Comparison of ENCODE assay signal across 9 mouse cellular contexts in the genomic region with DNA sequence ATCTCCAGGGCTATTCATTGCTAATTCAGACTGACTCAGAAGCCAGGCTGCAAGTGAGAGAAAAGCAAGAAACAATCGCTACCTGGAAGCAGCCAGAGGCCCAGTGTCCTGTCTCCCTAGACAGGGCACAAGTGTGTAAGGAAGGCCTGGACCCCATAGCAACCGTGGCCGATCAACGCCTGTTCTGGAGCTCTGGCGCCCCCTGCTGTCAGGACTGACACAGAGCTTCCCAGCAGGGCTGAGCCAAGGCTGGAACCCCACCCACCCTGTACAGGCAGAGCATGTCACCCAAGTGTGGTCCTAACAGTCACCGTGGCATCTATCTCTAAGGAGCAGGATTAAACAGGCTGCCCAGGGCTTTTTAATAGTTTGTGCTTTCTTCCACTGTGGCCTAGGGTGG. TPM values are rescaled to one million over a fixed set of nuclear protein-coding genes. Genes with fewer than 3 reads are reported as not detected.
DNase-seq lines count a peak whose midpoint lies in the region; ATAC-seq and TF ChIP-seq lines count a peak whose summit lies in the region.
"Had no signal": no experiment of that assay in that cellular context is flagged by ENCODE, and none has a peak within 500 bp of the region (broad histone marks: within the 10 kb centered on the region; RNA-seq: fewer than 3 reads in every experiment).

No protein-coding gene starts in this region.

- peak; percentile 78 to 95 (median 84) for TF ChIP-seq CTCF in MEL (IDR thresholded peaks at IDR 0.05 in 2 of 3, conservative IDR thresholded peaks at IDR 0.05 in 1 of 3; ENCODE audit: control insufficient read depth in 1 of 3, insufficient read depth in 1 of 3, low read depth in 2 of 3, low read length in 3 of 3, poor library complexity in 1 of 3, severe bottlenecking in 1 of 3)
- peak; percentile 80 for TF ChIP-seq CTCF in forebrain, postnatal 0 days (IDR thresholded peaks at IDR 0.05; ENCODE audit: low read depth)

- DNase-seq in MEL (ENCODE audit: low read depth, low spot score) = peak; percentile 77
- DNase-seq in c-Kit-positive CD71-negative TER-119-negative erythroid progenitor cells, embryonic 14.5 days (ENCODE audit: low read depth) = peak; percentile 72
- DNase-seq in forebrain, postnatal 0 days = peak; percentile 69
- peak; percentile 87 for DNase-seq in hindbrain, embryonic 11.5 days (ENCODE audit: low spot score)
- peak; percentile 78 to 84 for DNase-seq in layer of hippocampus, postnatal 10 days (ENCODE audit: low spot score in 2 of 2)
- DNase-seq in lung, postnatal 25 days (ENCODE audit: low spot score) = peak; percentile 90
- peak; percentile 58 for DNase-seq in right cerebral cortex, postnatal 25 days
- DNase-seq in urinary bladder, postnatal 36 days (ENCODE audit: low spot score in 2 of 2) = peak; percentile 80 to 86

- no peak for TF ChIP-seq EP300 in MEL (IDR thresholded peaks at IDR 0.05; ENCODE audit: low read depth in 1 of 2, low read length in 2 of 2)

- H3K9ac ChIP-seq in MEL (ENCODE audit: control insufficient read depth, low read depth, low read length, poor library complexity, severe bottlenecking) = no peak overlapping the region
- no peak overlapping the region for H3K9ac ChIP-seq in forebrain, postnatal 0 days
- H3K9ac ChIP-seq in hindbrain, embryonic 11.5 days (ENCODE audit: low read depth, low read length) = no peak overlapping the region

- H3K4me1 ChIP-seq in MEL (ENCODE audit: control insufficient read depth in 1 of 2, insufficient read depth in 2 of 2, low read length in 2 of 2) = no peaks in the 10 kb centered on the region
- no peaks in the 10 kb centered on the region for H3K4me1 ChIP-seq in forebrain, postnatal 0 days (ENCODE audit: insufficient read depth)
- no peaks in the 10 kb centered on the region for H3K4me1 ChIP-seq in hindbrain, embryonic 11.5 days (replicated peaks; ENCODE audit: control insufficient read depth, insufficient read depth, low read length)

- no peak for TF ChIP-seq POLR2A in MEL (IDR thresholded peaks at IDR 0.05; ENCODE audit: control insufficient read depth in 1 of 2, insufficient read depth in 1 of 2, low read depth in 1 of 2, low read length in 2 of 2, poor library complexity in 1 of 2)

- H3K79me2 ChIP-seq in MEL (ENCODE audit: control insufficient read depth, insufficient read depth, low read length, poor library complexity) = no peaks in the 10 kb centered on the region

- no peaks in the 10 kb centered on the region for H3K27me3 ChIP-seq in MEL (ENCODE audit: control insufficient read depth in 1 of 2, insufficient read depth in 2 of 2, low read length in 2 of 2)
- H3K27me3 ChIP-seq in forebrain, postnatal 0 days (ENCODE audit: insufficient read depth, low read length) = no peaks in the 10 kb centered on the region
- H3K27me3 ChIP-seq in hindbrain, embryonic 11.5 days (ENCODE audit: control insufficient read depth, insufficient read depth, low read length) = no peaks in the 10 kb centered on the region

- H3K27ac ChIP-seq in MEL (ENCODE audit: control insufficient read depth, low read depth, low read length) = no peak overlapping the region
- H3K27ac ChIP-seq in forebrain, postnatal 0 days (ENCODE audit: low read depth, low read length) = no peak overlapping the region
- no peak overlapping the region for H3K27ac ChIP-seq in hindbrain, embryonic 11.5 days (ENCODE audit: low read depth, low read length)

- no peak overlapping the region for H3K4me3 ChIP-seq in MEL (ENCODE audit: control insufficient read depth in 1 of 2, insufficient read depth in 1 of 2, low read depth in 2 of 2, low read length in 2 of 2)
- H3K4me3 ChIP-seq in forebrain, postnatal 0 days (ENCODE audit: low read depth, low read length) = no peak overlapping the region
- no peak overlapping the region for H3K4me3 ChIP-seq in hindbrain, embryonic 11.5 days (ENCODE audit: low read depth, low read length)

- TF ChIP-seq RAD21 in MEL (IDR thresholded peaks at IDR 0.05; ENCODE audit: low read depth, low read length) = peak; percentile 47

- H3K4me2 ChIP-seq in forebrain, postnatal 0 days (ENCODE audit: low read depth) = no peak overlapping the region
- no peak overlapping the region for H3K4me2 ChIP-seq in hindbrain, embryonic 11.5 days (replicated peaks; ENCODE audit: low read depth, low read length)

- ATAC-seq in forebrain, postnatal 0 days = peak; percentile 58
- no peak for ATAC-seq in hindbrain, embryonic 11.5 days (ENCODE audit: low FRiP score)

- no peaks in the 10 kb centered on the region for H3K36me3 ChIP-seq in MEL (ENCODE audit: control insufficient read depth in 1 of 2, insufficient read depth in 2 of 2, low read length in 2 of 2)
- peaks cover 50% of the 10 kb centered on the region for H3K36me3 ChIP-seq in forebrain, postnatal 0 days (ENCODE audit: insufficient read depth)
- peaks cover 5% of the 10 kb centered on the region for H3K36me3 ChIP-seq in hindbrain, embryonic 11.5 days (ENCODE audit: control insufficient read depth, insufficient read depth, low read length)

- H3K9me3 ChIP-seq in MEL (replicated peaks; ENCODE audit: insufficient read depth, low read length) = no peaks in the 10 kb centered on the region
- H3K9me3 ChIP-seq in forebrain, postnatal 0 days (ENCODE audit: low read length) = no peaks in the 10 kb centered on the region
- no peaks in the 10 kb centered on the region for H3K9me3 ChIP-seq in hindbrain, embryonic 11.5 days (ENCODE audit: control insufficient read depth, low read length)

- WGBS in forebrain, postnatal 0 days = 16% methylated on average over 6 of the region's 6 CpGs
- WGBS in hindbrain, embryonic 11.5 days = 21% methylated on average over 6 of the region's 6 CpGs

TF ChIP-seq in MEL, 35 proteins besides CTCF, POLR2A, EP300 and RAD21:
- TF ChIP-seq SMC3 (IDR thresholded peaks at IDR 0.05; ENCODE audit: low read depth, low read length) = peak; percentile 61
- TF ChIP-seq ZC3H11A (IDR thresholded peaks at IDR 0.05; ENCODE audit: low read depth, low read length) = no peak

RNA-seq across cellular contexts. Expression of gene Sfn, which starts 7.8 kb away (rescaled TPM):
- total RNA-seq in MEL (2012; rRNA removed) = 0.12 and 0.13 TPM in 2 replicates
- under 1 TPM in 1 of 2 experiments, not detected in 1; 0.19 TPM for polyA plus RNA-seq in MEL (2012; ENCODE audit: insufficient read depth in 1 of 2, insufficient read length in 2 of 2, low read depth in 1 of 2, low replicate concordance in 2 of 2, missing spikeins in 1 of 2)
- total RNA-seq in forebrain, postnatal 0 days (2014; rRNA removed) = 3.2 and 3.3 TPM in 2 replicates
- polyA plus RNA-seq in forebrain, postnatal 0 days (2015; fragmentation: Nextera tagmentation; extraction: Ambion mirVana) = 0.62 and 0.88 TPM in 2 replicates
- polyA plus RNA-seq in hindbrain, embryonic 11.5 days (2014; fragmentation: Nextera tagmentation; extraction: Ambion mirVana) = 19.5 and 29.6 TPM in 2 replicates
- 1 to 10 TPM; 1.8 to 2.1 TPM for total RNA-seq in layer of hippocampus, postnatal 10 days (2021)

RNA-seq across cellular contexts. Expression of gene Gpn2, which starts 25.6 kb away (rescaled TPM):
- 26.7 and 28.6 TPM in 2 replicates for total RNA-seq in MEL (2012; rRNA removed)
- 10 to 100 TPM in 1 of 2 experiments, not detected in 1; 43.3 TPM for polyA plus RNA-seq in MEL (2012; ENCODE audit: insufficient read depth in 1 of 2, insufficient read length in 2 of 2, low read depth in 1 of 2, low replicate concordance in 2 of 2, missing spikeins in 1 of 2)
- total RNA-seq in forebrain, postnatal 0 days (2014; rRNA removed) = 18.5 and 20.5 TPM in 2 replicates
- 16.8 and 19.7 TPM in 2 replicates for polyA plus RNA-seq in forebrain, postnatal 0 days (2015; fragmentation: Nextera tagmentation; extraction: Ambion mirVana)
- polyA plus RNA-seq in hindbrain, embryonic 11.5 days (2014; fragmentation: Nextera tagmentation; extraction: Ambion mirVana) = 25.9 and 29.3 TPM in 2 replicates
- total RNA-seq in layer of hippocampus, postnatal 10 days (2021) = 10 to 100 TPM; 12.4 to 14.8 TPM

RNA-seq across cellular contexts. Expression of gene Gpatch3, which starts 35.2 kb away (rescaled TPM):
- 9.8 and 11.0 TPM in 2 replicates for total RNA-seq in MEL (2012; rRNA removed)
- polyA plus RNA-seq in MEL (2012; ENCODE audit: insufficient read depth in 1 of 2, insufficient read length in 2 of 2, low read depth in 1 of 2, low replicate concordance in 2 of 2, missing spikeins in 1 of 2) = 10 to 100 TPM in 1 of 2 experiments, not detected in 1; 16.5 TPM
- 8.4 and 11.8 TPM in 2 replicates for total RNA-seq in forebrain, postnatal 0 days (2014; rRNA removed)
- 4.2 and 5.4 TPM in 2 replicates for polyA plus RNA-seq in forebrain, postnatal 0 days (2015; fragmentation: Nextera tagmentation; extraction: Ambion mirVana)
- 6.9 and 8.9 TPM in 2 replicates for polyA plus RNA-seq in hindbrain, embryonic 11.5 days (2014; fragmentation: Nextera tagmentation; extraction: Ambion mirVana)
- 1 to 10 TPM; 6.3 to 8.5 TPM for total RNA-seq in layer of hippocampus, postnatal 10 days (2021)

RNA-seq across cellular contexts. Expression of gene Zdhhc18, which starts 40.2 kb away (rescaled TPM):
- 6.7 and 6.9 TPM in 2 replicates for total RNA-seq in MEL (2012; rRNA removed)
- 10 to 100 TPM in 1 of 2 experiments, not detected in 1; 15.6 TPM for polyA plus RNA-seq in MEL (2012; ENCODE audit: insufficient read depth in 1 of 2, insufficient read length in 2 of 2, low read depth in 1 of 2, low replicate concordance in 2 of 2, missing spikeins in 1 of 2)
- 14.8 and 21.2 TPM in 2 replicates for total RNA-seq in forebrain, postnatal 0 days (2014; rRNA removed)
- polyA plus RNA-seq in forebrain, postnatal 0 days (2015; fragmentation: Nextera tagmentation; extraction: Ambion mirVana) = 9.3 and 9.6 TPM in 2 replicates
- 2.0 and 2.8 TPM in 2 replicates for polyA plus RNA-seq in hindbrain, embryonic 11.5 days (2014; fragmentation: Nextera tagmentation; extraction: Ambion mirVana)
- 10 to 100 TPM; 34.3 to 38.8 TPM for total RNA-seq in layer of hippocampus, postnatal 10 days (2021)

RNA-seq across cellular contexts. Expression of gene Nr0b2, which starts 56.5 kb away (rescaled TPM):
- not detected in 2 replicates for total RNA-seq in MEL (2012; rRNA removed)
- under 1 TPM in 1 of 2 experiments, not detected in 1; 0.10 TPM for polyA plus RNA-seq in MEL (2012; ENCODE audit: insufficient read depth in 1 of 2, insufficient read length in 2 of 2, low read depth in 1 of 2, low replicate concordance in 2 of 2, missing spikeins in 1 of 2)
- not detected in 2 replicates for total RNA-seq in forebrain, postnatal 0 days (2014; rRNA removed)
- not detected in 2 replicates for polyA plus RNA-seq in forebrain, postnatal 0 days (2015; fragmentation: Nextera tagmentation; extraction: Ambion mirVana)
- not detected in 2 replicates for polyA plus RNA-seq in hindbrain, embryonic 11.5 days (2014; fragmentation: Nextera tagmentation; extraction: Ambion mirVana)
- not detected for total RNA-seq in layer of hippocampus, postnatal 10 days (2021)
- total RNA-seq: left cerebral cortex, adult 8-10 months had no signal
